Mouse (Mus musculus) olfactory bulb, adult 2 months (tissue): ENCODE data around the gene Armt1.

ENCODE experiments used
- CTCF ChIP-seq: fragments of 200-500 bp; IDR thresholded peaks from 2 replicates; pipeline ENCODE4 v1.5.1; 2012; ENCODE audit warnings: low read depth, mild to moderate bottlenecking, low read length, moderate library complexity; ENCODE audit not compliant: insufficient read depth
- POLR2A ChIP-seq: fragments of 200-500 bp; IDR thresholded peaks from 2 replicates; pipeline ENCODE4 v1.6.1; 2012; ENCODE audit warnings: mild to moderate bottlenecking, low read depth, low read length, moderate library complexity; ENCODE audit not compliant: insufficient read depth

DNA sequence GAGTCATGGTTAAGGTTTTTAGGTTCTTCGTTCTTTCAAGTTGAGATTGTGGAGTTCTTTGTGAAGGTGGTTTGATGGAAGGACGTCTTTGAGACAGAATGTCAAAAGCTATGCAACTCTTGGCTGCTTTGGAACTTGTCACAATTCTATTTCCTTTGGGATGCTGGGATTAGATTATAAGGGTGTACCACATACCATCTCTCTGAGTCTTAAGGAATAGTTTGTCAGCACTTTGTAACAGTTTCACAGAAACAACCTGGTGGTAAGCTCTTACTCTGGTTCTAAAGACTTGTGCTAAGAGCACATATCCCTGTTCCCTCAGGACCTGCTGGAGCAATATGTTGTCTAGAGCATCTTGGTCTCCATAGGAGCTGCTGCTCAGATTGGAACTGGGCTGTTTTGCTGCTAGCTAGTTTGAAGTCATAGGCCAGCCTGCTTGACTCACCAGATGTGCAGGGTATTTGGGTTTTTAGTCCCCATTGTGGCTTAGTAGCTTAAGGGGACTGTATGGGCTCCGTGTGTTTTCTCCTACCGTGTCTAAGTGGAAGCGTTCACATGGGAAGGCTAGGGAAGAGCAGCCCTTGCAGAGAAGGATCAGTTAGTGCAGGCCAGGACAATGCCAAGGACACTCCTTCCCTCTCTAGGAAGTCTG lies 42.7 kb upstream of the Armt1 start:
- no peak for TF ChIP-seq POLR2A
- no peak for TF ChIP-seq CTCF
